Mouse (Mus musculus): ENCODE measurements around the gene Tle2.

Gene Tle2

DNA sequence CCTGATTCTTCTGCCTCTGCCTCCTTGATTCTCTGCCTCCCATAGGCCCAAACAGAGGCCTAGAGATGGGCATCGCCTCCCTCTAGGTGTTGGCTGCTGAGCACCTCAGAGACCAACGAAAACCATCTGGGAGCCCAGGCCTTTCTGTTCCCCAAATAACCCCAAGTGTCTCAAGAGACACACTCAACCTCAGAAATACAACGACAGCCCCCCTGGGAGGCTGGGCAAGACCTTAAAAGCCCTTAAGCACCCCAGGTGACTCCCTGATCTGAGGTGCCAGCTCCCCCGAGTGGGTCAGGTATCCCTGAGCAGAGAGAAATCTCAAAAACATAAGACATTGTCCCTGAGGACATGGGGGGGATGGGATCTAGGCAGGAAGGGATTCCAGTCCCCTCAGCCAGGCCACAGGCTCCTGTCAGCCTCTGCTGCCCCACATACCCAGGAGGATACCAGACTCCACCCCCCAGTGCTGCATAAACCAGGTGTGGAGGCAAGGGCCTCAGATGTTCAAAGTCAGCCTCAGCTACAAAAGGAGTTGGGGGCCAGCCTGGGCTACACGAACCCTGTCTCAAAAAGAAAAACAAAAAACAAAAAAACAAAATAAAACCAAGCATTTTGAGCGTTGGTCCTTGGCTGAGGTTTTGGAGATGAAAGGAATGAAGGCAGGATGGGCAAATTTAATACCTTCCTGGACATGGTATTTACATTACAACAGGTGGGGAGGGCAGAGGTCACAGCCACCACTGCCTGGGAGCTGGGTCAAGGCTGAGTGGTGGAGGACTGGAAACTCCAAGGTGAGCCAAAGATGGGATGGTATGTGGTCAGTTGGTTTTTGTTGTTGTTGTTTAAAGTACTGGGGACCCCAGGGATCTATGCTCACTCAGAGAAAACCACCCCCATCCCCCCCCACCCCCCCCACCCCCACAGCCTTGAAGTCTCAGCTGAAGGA, 20.3 kb upstream of the Tle2 start:
- DNase-seq, result no peak

DNA sequence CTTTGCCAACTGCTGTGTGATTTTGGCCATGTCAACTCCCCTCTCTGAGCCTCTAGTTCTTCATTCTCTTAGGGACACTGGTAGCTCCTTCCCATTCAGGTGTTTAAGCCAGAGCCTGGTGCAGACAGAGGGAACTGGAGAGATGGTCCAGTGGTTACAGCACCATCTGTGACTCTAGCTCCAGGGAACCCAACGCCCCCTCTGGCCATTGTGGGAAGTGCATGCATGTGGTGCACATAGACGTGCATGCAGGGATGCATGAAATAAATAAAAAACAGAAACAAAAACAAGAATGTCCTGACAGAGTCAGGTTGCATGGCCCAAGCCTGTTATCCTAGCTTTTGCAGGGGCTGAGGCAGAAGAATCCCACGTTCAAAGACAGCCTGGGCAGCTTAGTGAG, 18.1 kb upstream of the Tle2 start:
- DNase-seq, result no peak

DNA sequence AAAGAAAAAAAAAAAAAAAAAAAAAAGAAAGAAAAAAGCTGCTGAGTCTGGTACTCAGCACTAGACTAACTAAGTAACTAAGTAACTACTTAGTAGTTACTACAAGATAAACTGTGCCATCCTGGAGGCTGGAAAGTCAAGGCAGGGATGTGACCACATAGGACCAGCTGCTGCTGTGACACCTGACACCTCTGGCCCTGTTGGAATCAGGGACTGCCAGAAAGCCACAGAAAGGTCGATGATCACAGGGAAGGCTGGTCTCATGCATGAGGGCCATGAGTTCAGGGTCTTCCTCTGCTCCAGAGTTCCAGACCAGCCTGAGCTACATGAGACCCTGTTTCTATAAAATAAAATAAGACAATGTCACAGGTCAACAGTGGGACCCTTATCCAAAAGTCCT, 16.9 kb upstream of the Tle2 start:
- no peak for DNase-seq

DNA sequence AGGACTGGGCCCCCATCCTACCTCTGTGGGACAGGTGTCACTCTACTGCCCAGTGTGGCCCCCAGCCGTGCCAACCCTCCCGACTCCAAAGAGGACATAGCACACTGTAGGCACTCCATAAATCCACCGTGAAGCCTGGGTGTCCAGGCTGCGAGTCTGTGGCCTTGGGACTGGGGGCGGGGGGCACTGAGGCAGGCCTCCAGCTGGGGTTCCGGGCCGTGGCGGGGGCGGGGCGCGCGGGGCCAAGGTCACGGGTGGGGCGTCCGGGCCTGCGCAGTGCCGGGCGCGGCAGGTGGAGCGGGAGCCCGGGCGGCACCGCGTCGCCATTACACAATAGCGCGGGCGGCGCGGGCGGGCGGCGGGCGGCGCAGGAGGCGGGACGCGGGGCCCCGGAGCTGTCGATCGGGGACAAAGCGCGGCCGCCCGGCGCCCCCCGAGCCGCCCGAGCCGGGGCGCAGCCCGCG, 15.2 kb upstream of the Tle2 start, which contains the start of gene Aes:
Aes (plus strand) TSS at position 326 of the 464 bp plus-strand sequence.
- DNase-seq, result peak; percentile 85

DNA sequence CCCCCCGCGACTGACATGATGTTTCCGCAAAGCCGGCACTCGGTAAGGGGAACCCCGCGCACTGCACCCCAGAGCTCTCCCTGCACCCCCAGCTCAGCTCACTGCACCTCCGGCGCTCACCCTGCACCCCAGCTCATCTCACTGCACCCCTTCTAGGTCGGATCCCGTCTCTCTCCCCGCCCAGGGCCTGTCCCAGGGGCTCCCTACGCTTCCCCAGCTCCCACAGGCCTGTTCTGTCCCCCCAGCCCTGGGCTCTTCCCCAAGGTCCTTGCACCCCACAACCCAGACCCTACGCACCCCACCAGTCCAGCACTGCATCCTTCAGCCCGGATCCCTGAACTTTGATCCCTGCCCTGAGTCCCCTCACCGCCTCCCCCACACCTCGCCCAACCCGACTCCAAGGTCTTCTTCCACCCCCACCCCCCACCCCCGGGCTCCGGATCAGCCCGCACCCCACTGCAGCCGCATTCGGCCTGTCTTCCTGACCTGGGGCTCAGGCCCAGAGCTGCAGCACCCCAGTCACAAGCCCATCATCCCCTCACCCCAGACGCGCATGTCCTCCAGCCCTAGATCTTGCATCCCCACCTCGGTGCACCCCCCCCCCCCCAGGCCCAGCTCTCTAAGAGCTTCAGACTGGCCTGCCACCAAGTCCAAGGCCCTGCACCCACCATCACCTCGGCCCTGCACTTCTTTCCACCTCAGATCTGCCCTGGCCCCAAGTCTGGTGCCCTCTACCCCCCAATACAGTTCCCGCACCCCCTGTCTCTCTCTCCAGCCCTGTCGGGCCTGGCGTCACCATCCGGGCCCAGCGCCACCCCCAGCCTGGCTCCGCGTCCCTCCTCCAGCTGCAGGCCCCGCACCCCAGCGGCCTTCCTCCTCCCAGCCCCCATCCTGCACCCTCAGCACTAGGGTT, 14.5 kb upstream of the Tle2 start:
- DNase-seq, result peak; percentile 84

DNA sequence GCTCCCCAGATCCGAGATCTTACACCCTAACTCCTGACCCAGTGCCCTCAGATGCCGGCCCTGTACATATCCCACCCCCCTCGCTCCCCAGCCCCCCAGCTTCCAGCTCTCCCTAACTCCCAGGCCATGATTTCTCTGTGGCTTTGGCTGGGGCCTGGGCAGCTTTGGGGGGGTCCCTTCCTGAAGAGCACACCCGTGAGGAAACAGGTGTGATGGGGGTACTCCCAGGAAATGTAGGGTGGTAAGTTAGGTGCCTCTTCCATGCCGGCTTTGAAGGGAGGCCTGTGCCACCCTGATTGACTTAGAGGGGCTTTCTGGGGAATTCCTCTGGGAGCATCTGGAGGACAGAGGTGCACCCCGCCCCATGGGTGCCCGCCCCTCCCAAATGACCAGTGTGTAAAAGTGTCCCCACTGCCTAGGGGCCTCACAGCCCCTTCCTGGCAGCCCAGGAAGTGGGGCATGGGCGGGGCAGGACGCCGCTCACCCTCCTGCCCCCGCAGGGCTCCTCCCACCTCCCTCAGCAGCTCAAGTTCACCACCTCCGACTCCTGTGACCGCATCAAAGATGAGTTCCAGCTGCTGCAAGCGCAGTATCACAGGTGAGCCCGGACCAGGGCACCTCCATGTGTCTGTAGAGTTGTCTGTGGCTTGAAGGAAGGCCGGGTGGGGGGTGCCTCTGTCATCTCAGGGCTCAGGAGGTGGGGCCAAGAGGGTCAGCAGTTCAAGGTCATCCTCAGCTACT, 13.5 kb upstream of the Tle2 start:
- peak; percentile 66 for DNase-seq

DNA sequence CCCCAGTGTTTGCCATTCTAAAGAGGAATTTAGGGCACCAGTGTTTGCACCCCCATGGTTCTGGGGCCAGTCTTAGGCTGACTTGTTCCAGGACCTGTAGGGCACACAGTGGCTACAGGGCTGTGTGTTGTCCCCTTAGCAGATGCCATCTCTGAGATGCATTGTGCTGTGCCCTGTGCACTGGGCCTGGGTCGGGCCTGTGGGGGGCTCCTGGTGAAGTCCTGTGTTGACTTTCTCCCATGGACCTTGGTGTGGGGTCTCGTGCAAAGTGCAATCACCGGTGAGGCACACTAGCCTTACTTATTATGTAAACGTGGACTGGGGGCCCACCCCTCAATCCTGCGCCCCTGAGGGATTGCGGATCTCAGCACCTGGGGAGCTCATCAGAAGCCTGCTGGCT, 11.9 kb upstream of the Tle2 start:
- no peak for DNase-seq

DNA sequence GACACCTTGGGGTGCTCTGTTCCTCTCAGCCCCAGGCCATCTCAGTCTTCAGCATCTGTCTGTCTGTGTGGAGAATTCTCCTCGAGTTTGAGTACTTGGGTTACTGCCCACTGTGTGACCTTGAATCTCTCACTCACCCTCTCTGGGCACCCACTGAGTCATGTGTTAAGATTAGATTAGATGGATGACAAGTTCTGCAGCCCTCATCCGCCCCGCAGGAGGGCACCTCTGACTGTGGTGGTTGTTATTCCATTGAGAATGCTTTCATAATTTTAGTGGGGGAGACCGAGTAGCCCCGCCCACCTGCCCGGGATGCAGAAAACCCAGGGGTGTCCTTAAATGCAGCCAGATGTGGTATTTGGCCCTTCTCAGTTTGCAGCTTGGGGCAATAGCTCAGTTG, 10.9 kb upstream of the Tle2 start:
- DNase-seq, result no peak

DNA sequence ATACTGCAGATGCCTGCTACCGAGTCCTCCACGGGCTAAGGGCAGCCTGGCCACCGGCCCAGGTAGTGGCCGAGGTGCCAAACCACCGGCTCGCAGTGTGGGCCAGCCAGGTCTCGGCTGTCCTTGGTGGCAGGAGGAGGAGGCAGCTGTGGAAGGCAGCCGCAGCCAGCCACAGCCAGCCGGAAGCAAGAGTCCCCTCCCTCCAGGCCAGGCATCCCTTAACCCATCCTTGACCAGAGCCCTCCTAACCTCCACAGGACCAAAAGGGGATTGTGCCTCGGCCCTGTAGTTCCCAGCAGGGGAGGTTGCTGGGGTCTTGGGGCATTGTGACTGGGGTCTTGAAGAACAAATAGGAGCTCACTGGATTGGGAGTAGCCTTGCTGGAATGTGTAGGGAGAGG, 10.1 kb upstream of the Tle2 start:
- DNase-seq, result peak; percentile 77

DNA sequence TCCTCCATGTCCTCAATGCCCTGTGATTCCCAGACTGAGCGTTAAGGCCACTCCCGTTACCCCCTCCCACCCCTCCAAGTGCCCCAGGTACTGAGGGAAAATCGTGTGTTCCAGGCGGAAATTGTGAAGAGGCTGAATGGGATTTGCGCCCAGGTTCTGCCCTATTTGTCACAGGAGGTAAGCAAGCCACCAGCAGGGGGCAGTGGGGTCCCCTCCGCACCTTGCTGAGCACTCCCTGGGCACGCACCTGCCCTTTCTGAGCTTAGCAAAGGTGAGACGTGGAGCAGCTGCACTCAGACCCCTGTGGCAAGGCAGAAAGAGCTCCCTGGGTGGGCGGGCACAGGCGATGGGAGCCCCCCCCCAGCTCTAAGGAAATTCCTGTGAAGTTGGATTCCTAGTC, 9.6 kb upstream of the Tle2 start:
- DNase-seq, result peak; percentile 66

DNA sequence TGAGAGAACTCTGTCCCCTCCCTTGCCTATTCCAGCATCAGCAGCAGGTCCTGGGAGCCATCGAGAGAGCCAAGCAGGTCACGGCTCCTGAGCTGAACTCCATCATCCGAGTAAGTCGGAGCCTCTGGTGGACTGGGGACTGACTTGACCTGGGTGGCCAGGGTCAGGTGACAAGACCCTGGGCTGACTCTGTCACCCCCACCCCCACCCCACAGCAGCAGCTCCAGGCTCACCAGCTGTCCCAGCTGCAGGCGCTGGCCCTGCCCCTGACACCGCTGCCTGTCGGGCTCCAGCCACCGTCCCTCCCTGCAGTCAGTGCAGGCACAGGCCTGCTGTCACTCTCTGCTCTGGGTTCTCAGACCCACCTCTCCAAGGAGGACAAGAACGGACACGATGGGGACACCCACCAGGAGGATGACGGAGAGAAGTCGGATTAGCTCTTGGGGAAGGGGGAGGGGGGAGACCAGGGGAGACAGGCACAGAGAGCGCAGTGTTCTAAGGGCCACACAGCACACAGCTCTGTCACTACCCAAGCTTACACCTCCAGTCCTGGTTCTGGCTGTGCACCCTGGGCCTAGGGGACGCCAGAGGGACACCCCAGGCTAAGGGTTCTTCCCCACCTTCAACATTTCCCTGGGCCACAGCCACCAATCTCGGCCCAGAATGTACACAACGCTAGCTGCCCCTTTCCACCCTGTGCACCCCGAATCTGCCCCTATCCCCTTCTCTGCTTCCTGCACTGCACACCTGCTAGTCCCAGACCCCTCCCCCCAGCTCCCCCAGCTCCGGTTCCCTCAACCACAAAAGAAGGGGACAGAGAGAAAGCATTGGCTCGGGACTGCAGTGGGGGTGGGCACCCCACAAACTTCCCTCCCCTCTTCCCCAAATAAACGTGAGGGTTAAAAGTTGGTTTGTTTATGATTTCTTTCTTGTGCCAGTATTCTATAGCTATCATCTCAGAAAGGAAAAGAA, 8.8 kb upstream of the Tle2 start:
- no peak for DNase-seq

DNA sequence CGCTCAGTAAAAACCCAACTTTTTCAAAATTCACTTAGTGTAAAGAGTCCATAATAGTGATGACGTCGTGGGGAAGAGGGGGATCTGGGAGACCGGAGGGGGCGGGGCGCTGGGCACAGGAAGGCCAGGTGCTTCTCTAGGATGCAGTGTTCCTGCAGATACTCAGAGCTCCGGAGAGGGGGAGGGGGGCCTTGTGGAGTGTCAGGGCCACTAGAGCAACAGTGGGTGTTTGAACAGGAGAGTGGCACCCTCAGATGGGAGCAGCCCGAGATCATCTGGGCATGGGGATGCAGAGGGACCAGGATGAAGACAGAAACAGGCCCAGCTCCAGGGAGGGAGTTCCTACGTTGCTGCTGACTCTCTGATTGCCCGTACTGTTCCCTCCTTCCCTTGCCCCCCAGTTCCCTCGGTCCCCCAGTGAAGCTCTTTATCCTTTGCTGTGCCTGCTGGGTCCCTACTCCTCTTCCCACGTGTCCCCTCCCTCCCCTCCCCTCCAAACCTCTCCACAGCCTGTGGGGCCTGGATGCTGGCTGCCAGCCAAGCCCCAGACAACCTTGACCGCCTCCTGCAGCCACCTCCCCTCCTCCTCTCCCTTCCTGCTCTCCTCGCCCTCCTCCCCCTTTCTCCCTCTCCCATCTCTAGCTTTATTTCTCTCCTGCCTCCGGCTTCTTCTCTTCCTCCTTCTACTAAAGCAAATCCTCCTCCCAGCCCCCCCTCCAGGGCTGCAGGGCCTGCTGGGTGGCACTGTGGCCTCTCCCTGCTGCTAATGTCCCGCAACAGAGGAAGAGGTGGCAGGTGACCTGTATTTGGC, 5.8 kb upstream of the Tle2 start:
- peak; percentile 54 for DNase-seq

DNA sequence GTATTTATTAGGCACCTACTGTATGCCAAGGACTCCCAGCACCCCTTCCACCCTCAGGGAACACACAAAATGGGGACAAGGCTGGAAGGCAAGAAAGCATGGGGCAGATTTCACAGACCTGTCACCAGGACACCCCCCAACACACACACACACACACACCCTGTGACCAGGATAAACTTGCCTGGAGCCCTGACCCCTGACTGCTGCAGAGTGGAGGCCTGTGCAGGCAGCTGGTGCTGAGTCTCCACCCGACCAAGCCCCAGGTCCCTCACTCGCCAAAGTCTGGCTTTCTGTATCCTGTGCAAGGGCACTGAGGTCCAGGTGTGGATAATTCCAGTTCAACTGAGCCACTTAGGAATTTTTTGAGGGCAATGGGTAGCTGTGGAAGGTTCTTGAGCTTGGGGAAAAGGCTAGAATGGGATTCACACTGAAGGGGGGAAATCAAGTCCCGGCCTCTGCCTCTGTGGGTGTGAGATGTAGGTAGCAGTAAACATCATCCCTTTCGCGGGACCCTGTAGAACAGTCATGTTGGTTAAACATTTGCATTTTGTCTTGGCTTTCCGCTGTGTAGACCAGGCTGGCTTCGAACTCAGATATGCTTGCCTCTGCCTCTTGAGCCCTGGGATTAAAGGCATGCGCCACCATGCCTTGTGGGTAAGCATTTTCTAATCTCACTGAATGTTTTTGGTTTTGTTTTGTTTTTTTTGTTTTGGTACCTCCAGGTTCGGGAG, 4.7 kb upstream of the Tle2 start:
- no peak for DNase-seq

DNA sequence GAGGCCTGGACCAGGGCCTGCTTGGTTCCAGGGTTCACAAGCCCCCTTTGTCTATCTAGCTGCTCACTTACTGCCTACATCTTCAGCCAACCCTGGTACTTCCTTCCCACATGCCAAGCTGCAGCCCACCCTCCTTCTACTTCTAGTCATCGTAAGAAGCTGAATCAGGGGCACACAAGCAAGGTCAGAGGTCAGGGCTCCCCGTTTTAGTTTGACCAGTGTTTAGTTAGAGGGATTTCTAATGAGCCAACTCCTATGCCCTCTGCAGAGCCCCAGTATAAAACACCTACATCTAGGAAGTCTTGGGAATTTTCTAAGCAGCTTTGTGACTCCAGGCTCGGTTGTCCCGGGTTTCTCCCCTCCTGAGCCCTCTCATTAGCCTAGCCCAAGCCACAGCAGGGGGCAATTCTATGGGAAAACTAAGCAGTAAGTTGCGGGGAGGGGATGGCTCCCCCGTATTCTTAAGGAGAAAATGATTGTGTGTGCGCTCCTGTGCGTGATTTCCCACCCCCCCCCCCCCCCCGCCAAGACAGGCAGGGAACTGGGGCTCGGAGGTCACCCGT, 4.0 kb upstream of the Tle2 start:
- no peak for DNase-seq

DNA sequence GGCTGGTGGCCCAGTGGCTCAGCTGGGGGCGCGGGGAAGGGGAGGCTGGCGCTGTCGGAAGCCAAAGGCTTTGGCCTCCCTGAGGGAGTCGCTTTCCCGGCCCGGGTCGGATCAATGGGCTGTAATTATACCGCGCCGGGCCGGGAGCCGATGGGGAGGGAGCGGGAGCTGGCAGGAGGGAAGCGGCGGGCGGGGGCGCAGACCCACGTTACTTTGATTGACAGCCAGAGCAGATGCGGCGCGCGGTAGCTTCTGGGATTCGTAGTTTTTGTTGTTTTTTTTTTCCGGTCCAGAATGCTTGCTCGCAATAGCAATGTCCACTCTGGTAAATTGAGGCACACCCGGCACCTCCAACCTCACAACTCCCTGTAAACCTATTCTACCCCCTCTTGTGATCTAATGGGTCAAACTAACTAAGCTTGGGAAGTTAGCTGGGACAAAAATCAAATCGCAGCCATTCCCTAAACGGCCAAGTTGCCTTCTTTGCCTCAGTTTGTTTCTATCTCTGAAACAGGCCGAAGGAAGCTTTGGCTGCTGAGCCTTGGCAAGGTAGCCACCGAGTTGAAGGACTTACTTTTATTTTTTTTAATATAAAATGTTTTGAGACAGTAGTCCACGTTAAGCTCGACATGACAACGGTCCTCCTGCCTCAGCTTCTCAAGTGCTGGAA, 3.4 kb upstream of the Tle2 start:
- peak; percentile 97 for DNase-seq

DNA sequence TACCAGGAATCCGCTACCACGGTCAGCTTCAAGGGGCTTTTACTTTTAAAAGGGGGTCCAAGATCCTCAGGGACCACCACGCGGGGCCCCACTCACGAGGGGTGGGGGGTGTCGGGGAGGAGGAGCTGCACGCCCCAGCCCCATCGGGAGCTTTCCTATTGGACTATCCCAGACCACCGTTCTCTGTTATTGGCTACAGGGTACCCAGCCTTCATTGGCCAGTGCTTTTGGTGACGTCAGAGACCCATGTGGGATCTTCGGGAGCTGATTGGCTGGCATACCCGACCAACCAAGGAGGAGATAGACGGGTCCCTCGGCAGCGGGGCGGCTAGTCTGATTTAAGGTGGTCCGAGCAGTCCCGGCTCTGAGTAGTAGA, 2.9 kb upstream of the Tle2 start:
- peak; percentile 100 for DNase-seq

DNA sequence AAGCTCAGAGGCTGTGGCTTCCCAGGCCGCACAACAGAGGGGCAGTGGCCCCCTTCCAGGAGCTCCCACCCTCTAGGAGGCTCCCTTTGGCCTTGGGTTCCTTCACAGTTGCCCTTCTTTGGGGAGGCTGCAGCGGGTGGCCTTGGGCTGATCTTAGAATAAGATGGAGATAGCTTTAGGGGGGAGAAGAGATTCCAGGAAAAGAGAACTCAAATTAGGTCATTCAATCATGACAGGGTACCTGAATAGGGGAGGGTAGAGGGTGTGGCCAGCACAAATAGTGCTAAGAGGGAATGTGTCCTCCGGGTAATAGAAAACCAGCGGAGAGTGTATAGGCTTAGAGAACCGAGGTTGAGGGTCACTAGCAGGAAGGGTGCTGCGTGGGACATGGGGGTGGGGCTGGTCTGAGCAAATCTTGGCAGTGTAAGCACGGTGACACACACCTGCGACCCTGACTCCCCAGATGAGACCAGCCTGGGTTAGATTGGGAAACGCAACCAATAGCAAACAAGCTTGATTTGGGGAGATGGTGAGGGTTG, 2.2 kb upstream of the Tle2 start:
- DNase-seq, result no peak

DNA sequence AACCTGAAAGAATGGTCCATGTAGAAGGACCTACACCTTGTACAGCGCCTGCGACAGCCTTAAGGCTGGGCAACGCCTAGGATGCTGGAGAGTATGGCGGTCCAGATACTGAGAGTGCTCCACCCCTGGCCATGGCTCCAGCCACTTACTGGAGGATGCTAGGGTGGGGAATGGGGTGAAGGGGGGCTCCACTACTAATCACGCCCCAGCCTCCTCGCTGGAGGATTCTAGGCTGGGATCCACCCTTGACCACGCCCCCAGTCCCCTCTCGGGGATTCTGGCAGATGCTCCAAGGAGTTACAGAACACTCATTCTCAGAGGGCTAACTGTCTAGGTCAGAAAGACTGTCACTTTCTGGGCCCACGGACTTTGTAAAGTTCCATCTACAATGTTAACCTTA, 1.4 kb upstream of the Tle2 start:
- peak; percentile 84 for DNase-seq

DNA sequence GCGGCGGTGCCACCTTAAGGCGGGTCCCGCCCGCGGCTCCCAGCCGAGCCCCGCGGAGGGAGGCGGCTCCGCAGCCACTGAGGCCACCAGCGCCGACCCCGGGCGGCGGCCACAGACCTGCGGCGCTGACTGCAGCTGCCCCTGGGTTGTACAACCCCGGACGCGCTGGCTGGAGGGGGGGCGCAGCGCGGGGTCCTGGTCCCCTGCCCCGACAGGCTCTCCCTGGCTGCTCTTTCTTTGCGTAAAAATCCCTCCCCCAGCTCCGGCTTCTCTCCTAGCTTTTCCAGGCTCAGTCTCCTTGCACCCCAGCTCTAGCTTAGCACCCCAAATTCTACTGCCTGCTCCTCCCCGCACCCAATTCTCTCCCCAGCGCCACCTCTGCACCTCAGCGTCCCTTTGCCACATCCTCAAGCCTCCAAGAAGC, 859 bp downstream of the Tle2 start:
- peak; percentile 58 for DNase-seq

All from lung, postnatal 10 days (tissue).